8 mouse cellular contexts compared by ENCODE assay signal in genomic region chr11:70653345-70654197, GRCm38 (mm10). TPM values are rescaled to one million over a fixed set of nuclear protein-coding genes. Genes with fewer than 3 reads are reported as not detected.
DNase-seq lines count a peak whose midpoint lies in the region; TF ChIP-seq lines count a peak whose summit lies in the region.

No protein-coding gene starts in this region.

- H3K9ac ChIP-seq in MEL (ENCODE audit: control insufficient read depth, low read depth, low read length, poor library complexity, severe bottlenecking), result peak overlapping the region; percentile 99

- peaks cover 13 to 54% of the 10 kb centered on the region in 2 experiments for H3K4me1 ChIP-seq in MEL (ENCODE audit: control insufficient read depth in 1 of 2, insufficient read depth in 2 of 2, low read length in 2 of 2)
- peaks cover 40% of the 10 kb centered on the region for H3K4me1 ChIP-seq in bone marrow macrophage, adult 2 months (ENCODE audit: control insufficient read depth, insufficient read depth, low read length)
- H3K4me1 ChIP-seq in erythroblast, embryonic 14.5 days (ENCODE audit: control insufficient read depth), result peaks cover 82% of the 10 kb centered on the region
- H3K4me1 ChIP-seq in megakaryocyte, embryonic 14.5 days, result peaks cover 78% of the 10 kb centered on the region

- H3K9me3 ChIP-seq in MEL (replicated peaks; ENCODE audit: insufficient read depth, low read length), result no peaks in the 10 kb centered on the region
- H3K9me3 ChIP-seq in erythroblast, embryonic 14.5 days (ENCODE audit: control insufficient read depth, low read length), result no peaks in the 10 kb centered on the region
- no peaks in the 10 kb centered on the region for H3K9me3 ChIP-seq in megakaryocyte, embryonic 14.5 days

- no peak for TF ChIP-seq RAD21 in MEL (IDR thresholded peaks at IDR 0.05; ENCODE audit: low read depth, low read length)

- H3K27ac ChIP-seq in MEL (ENCODE audit: control insufficient read depth, low read depth, low read length), result peak overlapping the region; percentile 97
- H3K27ac ChIP-seq in bone marrow macrophage, adult 2 months (ENCODE audit: insufficient read depth, low read depth, low read length), result peak overlapping the region; percentile 99

- intact Hi-C loops in heart, postnatal 10 days (cut with DNase I), result no loop called here

- no peak for TF ChIP-seq CTCF in MEL (IDR thresholded peaks at IDR 0.05 in 2 of 3, conservative IDR thresholded peaks at IDR 0.05 in 1 of 3; ENCODE audit: control insufficient read depth in 1 of 3, insufficient read depth in 1 of 3, low read depth in 2 of 3, low read length in 3 of 3, poor library complexity in 1 of 3, severe bottlenecking in 1 of 3)
- TF ChIP-seq CTCF in bone marrow macrophage, adult 2 months (IDR thresholded peaks at IDR 0.05; ENCODE audit: low read depth, low read length), result no peak

- TF ChIP-seq POLR2A in MEL (IDR thresholded peaks at IDR 0.05; ENCODE audit: control insufficient read depth in 1 of 2, insufficient read depth in 1 of 2, low read depth in 1 of 2, low read length in 2 of 2, poor library complexity in 1 of 2), result peak in 1 of 2 experiments; percentile 41; a peak in 3 of 4 replicates
- TF ChIP-seq POLR2A in bone marrow macrophage, adult 2 months (IDR thresholded peaks at IDR 0.05; ENCODE audit: borderline replicate concordance, low read depth, low read length), result peak; percentile 51; the same call in 1 of the 2 replicates

- H3K27me3 ChIP-seq in MEL (ENCODE audit: control insufficient read depth in 1 of 2, insufficient read depth in 2 of 2, low read length in 2 of 2), result no peaks in the 10 kb centered on the region
- peaks cover 16% of the 10 kb centered on the region for H3K27me3 ChIP-seq in erythroblast, embryonic 14.5 days (ENCODE audit: control insufficient read depth)
- H3K27me3 ChIP-seq in megakaryocyte, embryonic 14.5 days (replicated peaks), result no peaks in the 10 kb centered on the region

- peak overlapping the region; percentile 96 to 98 for H3K4me3 ChIP-seq in MEL (ENCODE audit: control insufficient read depth in 1 of 2, insufficient read depth in 1 of 2, low read depth in 2 of 2, low read length in 2 of 2)
- H3K4me3 ChIP-seq in bone marrow macrophage, adult 2 months (ENCODE audit: insufficient read depth, low read length), result peak overlapping the region; percentile 100
- H3K4me3 ChIP-seq in erythroblast, embryonic 14.5 days (replicated peaks), result peak overlapping the region; percentile 79
- H3K4me3 ChIP-seq in megakaryocyte, embryonic 14.5 days (replicated peaks), result peak overlapping the region; percentile 100

- peak; percentile 84 for DNase-seq in MEL (ENCODE audit: low read depth, low spot score)
- peak; percentile 75 to 76 for DNase-seq in heart, postnatal 10 days
- DNase-seq in layer of hippocampus, adult 9-11 months, result peak; percentile 44
- peak; percentile 64 for DNase-seq in right cerebral cortex, postnatal 4 days
- DNase-seq in frontal cortex, adult 2 months (ENCODE audit: extremely low spot score in 1 of 2, low spot score in 1 of 2), result no peak

- peaks cover 67% of the 10 kb centered on the region for H3K79me2 ChIP-seq in MEL (ENCODE audit: control insufficient read depth, insufficient read depth, low read length, poor library complexity)

- peak in 1 of 2 experiments; percentile 19; a peak in 1 of 4 replicates for TF ChIP-seq EP300 in MEL (IDR thresholded peaks at IDR 0.05; ENCODE audit: low read depth in 1 of 2, low read length in 2 of 2)

- H3K36me3 ChIP-seq in MEL (ENCODE audit: control insufficient read depth in 1 of 2, insufficient read depth in 2 of 2, low read length in 2 of 2), result peaks cover 17 to 51% of the 10 kb centered on the region in 2 experiments
- H3K36me3 ChIP-seq in erythroblast, embryonic 14.5 days (ENCODE audit: control insufficient read depth), result peaks cover 46% of the 10 kb centered on the region
- peaks cover 50% of the 10 kb centered on the region for H3K36me3 ChIP-seq in megakaryocyte, embryonic 14.5 days (replicated peaks; ENCODE audit: low read length)

TF ChIP-seq in MEL, 35 proteins besides CTCF, POLR2A, EP300 and RAD21 (continues in another document):
- no peak for TF ChIP-seq E2F4 (IDR thresholded peaks at IDR 0.05; ENCODE audit: borderline replicate concordance, low read depth, low read length)
- TF ChIP-seq POLR2AphosphoS2 (IDR thresholded peaks at IDR 0.05; ENCODE audit: low read length), result 0 out of 2 replicates have a peak, but pooled peaks have one; percentile 5
- TF ChIP-seq ELF1 (IDR thresholded peaks at IDR 0.05; ENCODE audit: low read depth, low read length), result peak; percentile 84
- no peak for TF ChIP-seq MYC (IDR thresholded peaks at IDR 0.05; ENCODE audit: low read depth, low read length)
- peak; percentile 36; the same call in 1 of the 2 replicates for TF ChIP-seq HCFC1 (IDR thresholded peaks at IDR 0.05; ENCODE audit: low read depth, low read length)
- 0 out of 2 replicates have a peak, but pooled peaks have one; percentile 13 for TF ChIP-seq USF1 (IDR thresholded peaks at IDR 0.05; ENCODE audit: low read depth, low read length)
- TF ChIP-seq MEF2A (IDR thresholded peaks at IDR 0.05; ENCODE audit: extremely low read depth, insufficient replicate concordance, low read depth, low read length, poor library complexity, severe bottlenecking), result 0 out of 2 replicates have a peak, but pooled peaks have one; percentile 25
- peak; percentile 53 for TF ChIP-seq MXI1 (IDR thresholded peaks at IDR 0.05; ENCODE audit: low read depth, low read length)
- peak; percentile 34; the same call in 1 of the 2 replicates for TF ChIP-seq MAX (IDR thresholded peaks at IDR 0.05; ENCODE audit: low read length)
- TF ChIP-seq ZC3H11A (IDR thresholded peaks at IDR 0.05; ENCODE audit: low read depth, low read length), result no peak
- peak; percentile 4; the same call in 1 of the 2 replicates for TF ChIP-seq ETS1 (IDR thresholded peaks at IDR 0.05; ENCODE audit: low read depth, low read length)
- TF ChIP-seq BHLHE40 (IDR thresholded peaks at IDR 0.05; ENCODE audit: borderline replicate concordance, low read depth, low read length), result peak; percentile 68
- peak; percentile 14 for TF ChIP-seq TBP (IDR thresholded peaks at IDR 0.05; ENCODE audit: low read depth, low read length)
- 0 out of 2 replicates have a peak, but pooled peaks have one; percentile 56 for TF ChIP-seq UBTF (IDR thresholded peaks at IDR 0.05; ENCODE audit: borderline replicate concordance, insufficient read depth, low read depth, low read length)
- peak; percentile 38 for TF ChIP-seq TCF12 (IDR thresholded peaks at IDR 0.05; ENCODE audit: low read depth, low read length)

RNA-seq across cellular contexts. Expression of gene Pfn1, which starts 0.9 kb away (rescaled TPM):
- 1,332 and 1,356 TPM in 2 replicates for total RNA-seq in MEL (2012; rRNA removed)
- 1,000 to 10,000 TPM; 2,392 to 5,980 TPM for polyA plus RNA-seq in MEL (2012; ENCODE audit: insufficient read depth in 1 of 2, insufficient read length in 2 of 2, low read depth in 1 of 2, low replicate concordance in 2 of 2, missing spikeins in 1 of 2)
- polyA plus RNA-seq in bone marrow macrophage, adult 2 months (2012; ENCODE audit: insufficient read depth, insufficient read length, missing spikeins), result 1,781 and 1,801 TPM in 2 replicates
- polyA plus RNA-seq in erythroblast, embryonic 14.5 days (2012), result 240 and 308 TPM in 2 replicates
- 100 to 1,000 TPM; 456 to 499 TPM for total RNA-seq in heart, postnatal 10 days (2021)
- polyA plus RNA-seq in megakaryocyte, embryonic 14.5 days (2012; ENCODE audit: insufficient read depth, low replicate concordance), result 9,580 and 14,702 TPM in 2 replicates
- 273 and 299 TPM in 2 replicates for polyA plus RNA-seq in frontal cortex, adult 2 months (2012; rRNA removed)

RNA-seq across cellular contexts. Expression of gene Eno3, which starts 3.4 kb away (rescaled TPM):
- total RNA-seq in MEL (2012; rRNA removed), result 12.9 and 14.2 TPM in 2 replicates
- 10 to 100 TPM in 1 of 2 experiments, not detected in 1; 16.8 TPM for polyA plus RNA-seq in MEL (2012; ENCODE audit: insufficient read depth in 1 of 2, insufficient read length in 2 of 2, low read depth in 1 of 2, low replicate concordance in 2 of 2, missing spikeins in 1 of 2)
- 4.7 and 7.4 TPM in 2 replicates for polyA plus RNA-seq in bone marrow macrophage, adult 2 months (2012; ENCODE audit: insufficient read depth, insufficient read length, missing spikeins)
- 0.74 and 0.78 TPM in 2 replicates for polyA plus RNA-seq in erythroblast, embryonic 14.5 days (2012)
- total RNA-seq in heart, postnatal 10 days (2021), result 1,000 to 10,000 TPM; 1,599 to 1,711 TPM
- 4.2 and 8.4 TPM in 2 replicates for polyA plus RNA-seq in megakaryocyte, embryonic 14.5 days (2012; ENCODE audit: insufficient read depth, low replicate concordance)
- polyA plus RNA-seq in frontal cortex, adult 2 months (2012; rRNA removed), result 23.9 and 28.4 TPM in 2 replicates

RNA-seq across cellular contexts. Expression of gene Slc25a11, which starts 6.3 kb away (rescaled TPM):
- 96.3 and 104 TPM in 2 replicates for total RNA-seq in MEL (2012; rRNA removed)
- 100 to 1,000 TPM; 114 to 145 TPM for polyA plus RNA-seq in MEL (2012; ENCODE audit: insufficient read depth in 1 of 2, insufficient read length in 2 of 2, low read depth in 1 of 2, low replicate concordance in 2 of 2, missing spikeins in 1 of 2)
- 99.9 and 110 TPM in 2 replicates for polyA plus RNA-seq in bone marrow macrophage, adult 2 months (2012; ENCODE audit: insufficient read depth, insufficient read length, missing spikeins)
- 2.2 and 2.4 TPM in 2 replicates for polyA plus RNA-seq in erythroblast, embryonic 14.5 days (2012)
- 100 to 1,000 TPM; 378 to 381 TPM for total RNA-seq in heart, postnatal 10 days (2021)
- polyA plus RNA-seq in megakaryocyte, embryonic 14.5 days (2012; ENCODE audit: insufficient read depth, low replicate concordance), result 15.7 and 78.7 TPM in 2 replicates
- polyA plus RNA-seq in frontal cortex, adult 2 months (2012; rRNA removed), result 132 and 138 TPM in 2 replicates

RNA-seq across cellular contexts. Expression of gene Rnf167, which starts 6.5 kb away (rescaled TPM):
- total RNA-seq in MEL (2012; rRNA removed), result 30.4 and 31.4 TPM in 2 replicates
- polyA plus RNA-seq in MEL (2012; ENCODE audit: insufficient read depth in 1 of 2, insufficient read length in 2 of 2, low read depth in 1 of 2, low replicate concordance in 2 of 2, missing spikeins in 1 of 2), result 10 to 100 TPM in 1 of 2 experiments, not detected in 1; 44.4 TPM
- polyA plus RNA-seq in bone marrow macrophage, adult 2 months (2012; ENCODE audit: insufficient read depth, insufficient read length, missing spikeins), result 70.1 and 76.6 TPM in 2 replicates
- polyA plus RNA-seq in erythroblast, embryonic 14.5 days (2012), result 24.0 and 33.2 TPM in 2 replicates
- total RNA-seq in heart, postnatal 10 days (2021), result 10 to 100 TPM; 50.2 to 50.4 TPM
- polyA plus RNA-seq in megakaryocyte, embryonic 14.5 days (2012; ENCODE audit: insufficient read depth, low replicate concordance), result 102 and 125 TPM in 2 replicates
- 119 and 125 TPM in 2 replicates for polyA plus RNA-seq in frontal cortex, adult 2 months (2012; rRNA removed)

RNA-seq across cellular contexts. Expression of gene Gp1ba, which starts 14.6 kb away (rescaled TPM):
- total RNA-seq in MEL (2012; rRNA removed), result 0.98 and 1.6 TPM in 2 replicates
- 1 to 10 TPM in 1 of 2 experiments, not detected in 1; 5.0 TPM for polyA plus RNA-seq in MEL (2012; ENCODE audit: insufficient read depth in 1 of 2, insufficient read length in 2 of 2, low read depth in 1 of 2, low replicate concordance in 2 of 2, missing spikeins in 1 of 2)
- not detected in 2 replicates for polyA plus RNA-seq in bone marrow macrophage, adult 2 months (2012; ENCODE audit: insufficient read depth, insufficient read length, missing spikeins)
- polyA plus RNA-seq in erythroblast, embryonic 14.5 days (2012), result 0.12 TPM in 2 replicates
- total RNA-seq in heart, postnatal 10 days (2021), result under 1 TPM; 0.17 to 0.43 TPM
- polyA plus RNA-seq in megakaryocyte, embryonic 14.5 days (2012; ENCODE audit: insufficient read depth, low replicate concordance), result 898 and 1,061 TPM in 2 replicates
- polyA plus RNA-seq in frontal cortex, adult 2 months (2012; rRNA removed), result not detected in 2 replicates

Comparison
In these comparisons a context has a peak if more than half of its experiments do, and no peak if none do; other contexts are left out.
1. DNase-seq: peak in MEL (single experiment), heart, postnatal 10 days (2 of 2), layer of hippocampus, adult 9-11 months (single experiment) and right cerebral cortex, postnatal 4 days (single experiment); none in frontal cortex, adult 2 months (0 of 2).
2. Peak in every context shown above with its lines, with median percentiles within 50 percentile points of each other: H3K4me3 ChIP-seq.